Mouse (Mus musculus): ENCODE measurements around the gene Etv6. TPM values are rescaled to one million over a fixed set of nuclear protein-coding genes. Genes with fewer than 3 reads are reported as not detected.

Gene Etv6
- total RNA-seq, 1 experiment from 2014 or later = 45.6 TPM

DNA sequence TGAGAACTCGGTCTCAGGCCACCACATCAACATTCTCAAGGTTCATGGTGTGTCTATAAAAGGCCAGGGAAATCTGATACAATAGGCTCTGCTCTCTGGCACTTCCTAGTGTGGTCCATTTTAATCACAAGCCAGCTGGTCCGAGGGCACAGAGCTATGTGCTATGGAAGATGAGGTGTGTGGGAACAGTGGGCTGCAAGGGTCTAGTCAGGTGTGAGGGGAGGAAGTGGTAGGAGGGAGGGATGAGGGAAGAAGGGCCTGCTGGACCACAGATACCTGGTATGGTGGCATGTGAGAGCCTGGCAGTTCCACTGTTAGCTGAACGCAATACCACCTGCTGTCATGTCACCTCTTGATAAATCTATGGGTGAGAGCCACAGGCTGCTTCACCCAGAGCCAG, 4.8 kb downstream of the Etv6 start:
- ATAC-seq (replicated peaks; ENCODE audit: insufficient number of reproducible peaks, low FRiP score, low TSS enrichment, poor library complexity, severe bottlenecking) = no peak

DNA sequence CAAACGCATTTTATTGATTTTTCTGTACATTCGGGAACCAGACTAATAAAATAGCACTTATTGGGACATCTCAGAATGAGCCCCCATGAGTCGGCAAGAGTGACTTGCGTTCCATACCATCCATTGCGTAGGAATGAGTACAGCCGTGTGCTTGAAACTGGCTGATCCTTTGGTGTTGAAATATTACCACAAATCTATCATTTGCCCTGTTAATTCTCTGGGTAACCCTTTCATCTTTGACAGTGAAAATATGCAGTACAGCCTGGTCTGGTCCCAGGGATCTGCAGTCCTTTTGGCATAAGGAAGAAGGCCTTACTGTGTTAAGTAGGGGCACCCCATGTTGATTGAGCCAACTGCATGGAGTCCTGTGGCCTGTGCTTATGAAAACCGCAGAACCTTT, 5.8 kb downstream of the Etv6 start:
- ATAC-seq (replicated peaks; ENCODE audit: insufficient number of reproducible peaks, low FRiP score, low TSS enrichment, poor library complexity, severe bottlenecking) = no peak

DNA sequence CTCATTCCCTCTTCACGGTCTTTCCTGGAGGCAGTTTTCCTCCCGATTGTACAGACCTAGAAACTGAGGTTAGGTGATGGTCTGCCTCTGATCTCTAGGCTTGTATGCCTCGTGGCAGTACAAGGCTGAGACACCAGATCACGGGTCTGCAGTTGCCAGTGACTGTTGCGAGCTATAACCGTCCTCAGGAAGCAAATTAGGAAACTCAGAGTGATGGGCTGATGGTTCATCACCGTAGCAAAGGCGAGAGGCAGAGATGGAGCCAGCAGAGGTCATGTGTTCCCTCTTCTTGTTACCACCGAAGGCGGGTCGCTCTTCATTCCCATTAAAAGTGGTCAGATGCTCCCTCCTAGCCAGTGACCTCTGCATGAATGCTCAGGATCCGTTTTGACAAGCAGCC, 6.4 kb downstream of the Etv6 start:
- ATAC-seq (replicated peaks; ENCODE audit: insufficient number of reproducible peaks, low FRiP score, low TSS enrichment, poor library complexity, severe bottlenecking) = no peak

DNA sequence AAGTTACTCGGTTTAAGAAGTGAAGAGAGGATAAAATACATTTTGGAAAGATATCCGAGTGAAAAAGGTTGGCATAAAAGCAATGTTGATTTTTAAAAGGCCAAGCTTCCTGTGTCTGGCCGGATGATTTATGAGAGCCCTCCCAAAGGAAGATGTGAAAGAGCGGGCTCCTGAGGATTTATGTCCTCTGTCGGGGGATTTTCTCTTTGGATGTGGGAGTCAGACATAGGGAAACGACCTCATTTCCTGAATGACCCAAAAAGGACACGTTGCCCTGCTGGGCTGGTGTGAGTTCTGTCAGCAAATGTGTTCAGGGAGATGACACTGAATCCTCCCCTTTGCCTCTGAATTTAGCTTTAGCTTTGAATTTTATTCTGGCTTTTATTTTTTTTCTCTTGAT, 8.0 kb downstream of the Etv6 start:
- no peak for ATAC-seq (replicated peaks; ENCODE audit: insufficient number of reproducible peaks, low FRiP score, low TSS enrichment, poor library complexity, severe bottlenecking)

DNA sequence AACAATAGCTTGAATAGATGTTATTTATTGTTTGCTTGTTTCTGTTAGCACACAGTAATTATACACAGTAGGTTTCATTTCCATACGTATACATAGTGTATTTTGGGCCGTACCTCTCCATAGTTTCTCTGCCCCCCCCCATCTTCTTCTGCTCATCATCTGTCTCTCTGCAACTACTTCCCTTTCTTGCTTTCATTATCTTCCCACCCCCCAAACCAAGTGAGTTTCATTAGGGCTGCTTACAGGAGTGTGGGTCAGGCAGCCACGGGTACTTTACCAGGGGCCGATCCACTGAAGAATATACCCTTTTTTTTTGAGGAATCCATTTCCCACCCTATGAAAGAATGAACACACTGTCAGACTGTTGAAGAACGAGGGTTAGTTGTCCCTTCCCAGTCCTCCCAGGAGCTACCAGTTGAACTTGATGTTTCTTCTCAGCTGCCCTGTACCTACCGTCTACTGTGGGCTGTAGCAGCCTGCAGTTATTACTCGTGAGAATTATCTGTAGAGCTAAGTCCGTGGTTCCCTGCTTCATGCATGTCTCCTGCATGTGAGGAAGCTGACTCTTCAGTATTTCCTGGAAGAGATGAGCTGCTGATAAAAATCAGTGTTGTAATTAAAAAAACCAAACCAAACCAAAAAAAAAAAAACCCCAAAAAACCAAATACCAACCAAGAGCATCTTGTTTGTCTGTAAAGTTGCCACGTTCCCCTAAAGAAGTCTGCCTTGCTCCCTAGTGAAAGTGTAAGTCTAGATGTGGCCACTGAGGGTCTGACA, 9.8 kb downstream of the Etv6 start:
- 0 out of 2 replicates have a peak, but pooled peaks have one; percentile 1 for ATAC-seq (replicated peaks; ENCODE audit: insufficient number of reproducible peaks, low FRiP score, low TSS enrichment, poor library complexity, severe bottlenecking)

DNA sequence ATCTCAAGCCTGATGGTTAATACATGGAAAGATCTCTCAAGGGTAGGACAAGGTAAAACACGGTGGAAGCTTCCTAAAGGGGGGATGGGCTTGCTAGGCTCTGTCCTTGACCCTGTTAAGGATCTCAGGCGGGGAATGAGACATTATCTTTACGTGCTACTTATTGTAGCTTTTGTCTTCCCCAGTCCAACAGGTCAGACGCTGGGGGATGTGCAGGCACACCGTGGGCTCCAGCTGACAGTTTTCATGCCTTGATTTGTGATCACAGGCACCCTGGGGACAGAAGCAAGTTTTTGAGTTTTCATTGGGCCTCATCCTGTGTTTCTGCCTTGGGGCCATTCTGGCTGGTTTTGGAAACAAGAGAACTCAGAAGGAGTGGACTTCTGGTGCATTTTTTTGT, 10.6 kb downstream of the Etv6 start:
- ATAC-seq (replicated peaks; ENCODE audit: insufficient number of reproducible peaks, low FRiP score, low TSS enrichment, poor library complexity, severe bottlenecking) = no peak

DNA sequence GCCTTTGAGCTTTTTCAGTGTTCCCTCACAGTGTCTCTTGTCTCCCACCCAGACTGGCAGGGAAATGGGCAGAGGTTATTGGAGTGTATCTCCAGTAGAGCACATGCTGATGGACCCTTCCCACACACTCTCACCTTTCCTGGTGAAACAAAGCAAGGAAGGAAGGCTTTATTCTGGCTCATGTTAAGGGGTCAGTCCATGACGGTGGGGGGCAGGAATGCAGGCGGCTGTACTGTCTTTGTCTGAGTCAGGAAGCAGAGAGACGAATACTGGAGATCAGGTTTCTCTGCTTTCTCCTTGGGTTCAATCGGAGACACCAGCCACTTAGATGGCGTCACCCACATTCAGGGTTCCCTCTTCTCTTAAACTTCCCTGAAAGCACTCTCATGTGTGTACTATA, 11.7 kb downstream of the Etv6 start:
- ATAC-seq (replicated peaks; ENCODE audit: insufficient number of reproducible peaks, low FRiP score, low TSS enrichment, poor library complexity, severe bottlenecking) = no peak

DNA sequence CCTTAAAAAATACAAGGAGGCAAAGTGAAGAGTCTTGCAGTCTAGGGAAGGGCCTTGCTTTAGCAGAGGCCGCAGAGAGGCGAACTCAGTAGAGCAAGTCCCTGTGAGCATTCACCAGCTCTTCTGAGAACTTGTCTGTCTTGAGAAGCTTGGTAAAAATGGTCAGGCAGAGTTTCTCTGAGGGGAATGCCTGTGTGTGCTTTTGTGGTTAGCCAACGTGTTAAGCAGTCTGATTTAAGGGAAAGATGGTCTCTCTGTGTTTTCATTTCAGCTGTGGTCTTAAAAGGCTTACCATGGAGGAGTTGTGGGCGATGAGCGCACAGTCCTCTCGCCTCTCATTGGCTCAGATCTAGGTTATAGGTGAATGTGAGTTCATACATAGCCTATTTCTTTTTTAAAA, 12.5 kb downstream of the Etv6 start:
- ATAC-seq (replicated peaks; ENCODE audit: insufficient number of reproducible peaks, low FRiP score, low TSS enrichment, poor library complexity, severe bottlenecking) = no peak

DNA sequence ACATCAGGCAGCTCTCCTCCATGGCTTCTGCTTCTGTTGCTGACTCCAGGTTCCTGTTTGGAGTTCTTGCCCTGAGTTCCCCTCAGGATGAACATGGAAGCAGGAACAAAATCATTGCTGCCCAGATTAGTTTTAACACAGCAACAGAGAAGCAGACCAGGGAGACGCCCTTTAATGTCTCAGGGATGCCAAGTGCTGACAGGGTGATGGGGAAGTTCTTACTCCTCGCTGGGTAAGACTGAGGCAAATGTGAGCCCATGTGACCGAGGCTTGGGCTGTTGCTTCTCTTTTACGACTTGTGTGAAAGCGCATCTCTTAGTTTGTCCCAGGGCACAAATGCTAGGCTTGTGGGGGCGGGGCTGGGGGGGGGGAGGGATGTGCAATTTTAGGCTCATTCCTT, 13.5 kb downstream of the Etv6 start:
- peak; percentile 79 for ATAC-seq (replicated peaks; ENCODE audit: insufficient number of reproducible peaks, low FRiP score, low TSS enrichment, poor library complexity, severe bottlenecking)

DNA sequence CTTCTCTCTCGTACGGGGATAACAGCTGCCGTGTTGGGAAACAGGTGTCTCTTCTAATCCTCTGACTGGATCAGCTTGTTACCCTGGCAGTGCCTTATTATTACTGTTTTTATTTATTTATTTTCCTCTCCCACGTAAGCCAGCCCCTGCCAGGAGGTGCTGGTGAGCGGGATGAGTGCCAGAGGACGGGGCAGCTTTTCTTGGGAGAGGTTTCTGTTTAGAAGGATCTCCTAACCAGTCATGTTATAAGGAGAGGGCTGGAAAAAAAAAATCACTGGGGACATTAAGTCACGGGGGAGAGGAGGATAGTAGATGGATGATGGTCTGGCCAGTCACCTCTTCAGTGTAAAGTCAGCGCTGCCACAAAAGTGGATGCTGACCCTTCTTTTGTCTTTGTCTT, 15.0 kb downstream of the Etv6 start:
- no peak for ATAC-seq (replicated peaks; ENCODE audit: insufficient number of reproducible peaks, low FRiP score, low TSS enrichment, poor library complexity, severe bottlenecking)

DNA sequence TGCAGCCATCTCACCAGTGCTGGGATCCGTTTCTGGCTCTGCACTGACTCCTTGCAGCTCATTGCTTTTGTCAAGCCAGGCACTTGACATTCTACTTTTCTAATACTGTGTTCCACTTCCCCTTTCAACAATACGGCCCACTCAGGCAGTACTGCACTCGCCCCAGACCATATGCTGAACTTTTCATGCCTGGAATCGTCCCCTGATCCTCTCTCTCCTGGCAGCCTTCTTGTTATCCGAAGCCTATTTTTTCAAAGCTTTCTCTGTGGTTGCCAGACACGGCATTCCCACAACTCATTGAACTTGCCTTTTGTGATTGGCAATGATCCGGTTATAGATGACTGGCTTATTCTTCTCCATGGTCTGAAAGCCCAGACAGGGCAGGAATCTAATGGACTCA, 16.4 kb downstream of the Etv6 start:
- ATAC-seq (replicated peaks; ENCODE audit: insufficient number of reproducible peaks, low FRiP score, low TSS enrichment, poor library complexity, severe bottlenecking) = 0 out of 2 replicates have a peak, but pooled peaks have one; percentile 49

DNA sequence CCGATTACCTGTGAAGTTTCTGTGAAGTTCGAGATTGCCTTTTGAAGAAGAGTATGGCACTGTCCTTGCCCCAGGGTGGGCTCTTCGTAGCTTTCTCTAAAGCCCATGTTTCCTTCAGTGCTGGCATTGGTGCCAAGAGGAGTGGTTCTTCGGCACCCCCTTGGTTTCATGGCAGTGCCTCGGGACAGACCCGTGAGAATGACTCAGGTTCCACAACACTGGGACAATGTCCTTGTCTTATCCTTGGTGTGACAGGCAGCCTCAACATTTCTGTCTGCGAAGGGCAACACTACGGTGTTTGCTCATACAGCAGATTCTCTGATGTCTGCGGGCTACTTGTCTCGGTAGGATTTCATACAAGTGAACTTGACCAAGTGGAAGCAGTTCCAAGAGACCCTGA, 17.6 kb downstream of the Etv6 start:
- no peak for ATAC-seq (replicated peaks; ENCODE audit: insufficient number of reproducible peaks, low FRiP score, low TSS enrichment, poor library complexity, severe bottlenecking)

DNA sequence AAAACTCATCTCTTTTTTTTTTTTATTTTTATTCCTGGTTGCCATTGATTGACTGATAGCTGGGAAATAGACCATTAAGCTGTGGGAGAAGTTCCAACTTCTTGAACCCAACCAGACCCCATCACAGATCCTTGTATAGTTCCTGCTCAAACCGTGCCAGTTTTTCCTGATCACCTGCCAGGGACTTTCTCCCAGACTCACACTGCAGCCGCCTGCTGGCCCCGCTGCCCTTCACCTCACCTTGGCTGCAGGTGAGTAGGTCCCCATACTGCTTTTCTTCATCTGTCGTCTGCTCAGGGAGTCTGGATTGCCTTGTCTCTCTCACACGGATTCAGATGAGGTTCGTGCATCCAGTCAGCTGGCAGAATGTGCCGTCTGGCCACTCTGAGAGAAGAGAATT, 18.1 kb downstream of the Etv6 start:
- no peak for ATAC-seq (replicated peaks; ENCODE audit: insufficient number of reproducible peaks, low FRiP score, low TSS enrichment, poor library complexity, severe bottlenecking)

DNA sequence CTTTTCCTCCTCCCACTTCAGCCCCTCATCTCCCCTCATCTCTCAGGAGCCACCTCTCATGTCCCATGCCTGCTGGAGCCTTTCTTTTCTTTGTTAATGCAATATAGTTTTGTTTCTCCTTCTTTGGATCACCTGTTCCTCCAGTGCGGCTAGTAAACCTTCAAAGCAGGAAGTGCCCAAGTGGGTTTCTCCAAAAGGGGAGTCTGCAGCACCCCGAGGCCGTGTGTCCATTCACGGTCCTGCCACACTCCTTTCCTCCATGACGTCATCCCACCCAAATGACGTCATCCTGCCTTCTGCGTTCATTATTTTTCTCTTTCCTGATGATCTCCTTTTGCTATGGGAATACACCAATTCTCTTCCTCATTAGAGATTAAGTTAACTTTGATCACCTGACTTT, 20.1 kb downstream of the Etv6 start:
- ATAC-seq (replicated peaks; ENCODE audit: insufficient number of reproducible peaks, low FRiP score, low TSS enrichment, poor library complexity, severe bottlenecking) = no peak

DNA sequence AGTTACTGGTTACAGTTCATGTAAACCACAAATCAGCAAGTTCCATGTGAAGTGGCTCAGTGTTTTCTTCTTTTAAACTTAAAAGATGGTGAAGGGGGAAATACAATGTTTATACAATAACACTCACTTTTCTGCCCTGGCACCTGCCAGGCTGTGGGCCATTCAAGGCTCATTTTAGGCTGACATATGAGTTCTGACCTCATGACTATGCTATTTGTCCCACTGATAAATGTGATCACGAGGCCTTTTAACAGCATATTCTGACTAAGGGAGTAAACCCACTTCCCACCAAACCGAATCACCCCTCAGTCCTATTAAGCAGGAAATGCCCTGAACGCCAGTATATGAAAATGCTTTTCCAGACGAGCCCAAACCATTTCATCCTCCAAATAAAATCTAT, 23.0 kb downstream of the Etv6 start:
- no peak for ATAC-seq (replicated peaks; ENCODE audit: insufficient number of reproducible peaks, low FRiP score, low TSS enrichment, poor library complexity, severe bottlenecking)

DNA sequence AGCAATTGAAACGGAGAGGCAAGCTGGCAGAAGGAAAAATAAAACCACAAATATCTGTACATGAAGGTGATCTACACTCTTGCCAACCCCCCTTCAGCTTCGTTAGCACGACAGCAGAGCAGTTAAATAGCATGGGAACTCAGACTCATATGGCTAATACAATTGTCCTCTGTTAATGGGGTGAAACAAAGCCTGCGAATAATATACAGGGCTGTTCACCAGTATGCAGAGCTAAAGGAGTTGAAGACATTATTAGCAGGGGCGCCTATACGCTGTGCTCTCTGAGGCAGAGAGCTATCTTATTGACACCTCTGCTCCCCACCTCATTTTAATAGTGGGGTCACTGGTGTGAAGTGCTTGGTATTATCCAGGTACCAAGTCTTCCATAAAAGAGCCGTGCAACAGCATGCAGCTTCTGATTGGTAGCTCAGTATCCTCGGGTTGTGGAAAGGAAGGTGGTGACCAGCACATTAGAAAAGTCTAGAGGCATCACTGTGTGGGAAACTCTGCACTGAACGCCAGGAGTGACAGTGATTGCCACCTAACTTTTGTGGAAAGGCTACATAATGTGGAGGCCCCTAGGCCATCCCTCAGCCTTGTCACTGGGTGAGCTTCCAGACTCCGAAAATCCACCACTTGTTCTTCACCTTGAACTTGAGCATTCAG, 23.5 kb downstream of the Etv6 start:
- no peak for ATAC-seq (replicated peaks; ENCODE audit: insufficient number of reproducible peaks, low FRiP score, low TSS enrichment, poor library complexity, severe bottlenecking)

DNA sequence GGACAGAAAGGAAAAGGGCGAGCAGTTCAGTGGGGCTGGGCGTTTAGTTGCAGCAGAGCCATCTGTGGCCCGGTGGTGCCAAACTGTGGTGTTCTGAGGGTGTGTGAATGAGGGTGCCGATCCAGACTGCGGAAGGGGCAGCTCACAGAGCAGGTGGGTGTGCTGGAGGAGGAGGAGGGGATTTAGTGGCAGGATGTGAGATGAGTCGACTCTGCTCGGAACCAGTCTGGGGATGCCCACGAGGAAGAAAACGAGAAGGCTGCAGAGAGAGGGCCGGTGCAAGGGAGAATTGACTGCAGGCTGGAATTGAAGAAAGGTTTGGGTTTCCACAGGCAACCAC, 24.0 kb downstream of the Etv6 start:
- ATAC-seq (replicated peaks; ENCODE audit: insufficient number of reproducible peaks, low FRiP score, low TSS enrichment, poor library complexity, severe bottlenecking) = no peak

DNA sequence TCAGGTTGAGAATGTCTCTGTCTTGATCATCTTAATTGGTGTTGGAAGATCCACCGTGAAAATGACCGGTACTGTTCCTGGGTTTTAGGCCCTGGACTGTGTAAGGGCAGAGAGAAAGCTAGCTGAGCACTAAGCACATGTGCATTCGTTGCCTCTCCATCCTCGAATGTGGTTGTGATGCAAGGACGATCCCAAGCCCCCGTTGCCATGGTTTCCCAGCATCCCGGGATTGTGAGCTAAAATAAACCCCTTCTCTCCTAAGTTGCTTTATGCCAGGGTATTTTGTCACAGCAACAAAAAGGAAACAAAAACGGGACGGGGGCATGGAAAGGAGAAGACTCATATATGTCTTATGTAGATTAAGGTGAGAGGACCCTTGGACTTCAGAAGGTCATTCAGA, 24.5 kb downstream of the Etv6 start:
- no peak for ATAC-seq (replicated peaks; ENCODE audit: insufficient number of reproducible peaks, low FRiP score, low TSS enrichment, poor library complexity, severe bottlenecking)

DNA sequence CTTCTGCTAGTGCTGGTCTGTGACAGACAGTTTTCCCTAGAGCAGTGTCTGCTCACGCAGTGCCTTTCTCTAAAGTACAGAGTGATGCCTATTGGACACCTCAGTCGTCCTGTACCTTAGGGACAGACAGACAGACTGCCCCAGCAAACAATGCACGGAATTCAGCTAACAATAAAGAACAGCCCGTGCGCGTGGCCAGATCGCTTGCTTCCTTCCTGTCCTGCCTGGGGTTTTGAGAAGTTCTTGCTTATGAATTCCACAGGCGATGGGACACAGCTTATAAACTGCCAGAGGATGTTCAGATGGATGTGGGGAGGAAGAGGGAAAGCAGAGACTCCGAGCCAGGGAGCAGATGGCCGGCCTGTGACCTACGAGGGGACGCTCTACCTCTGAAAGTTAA, 25.3 kb downstream of the Etv6 start:
- no peak for ATAC-seq (replicated peaks; ENCODE audit: insufficient number of reproducible peaks, low FRiP score, low TSS enrichment, poor library complexity, severe bottlenecking)

DNA sequence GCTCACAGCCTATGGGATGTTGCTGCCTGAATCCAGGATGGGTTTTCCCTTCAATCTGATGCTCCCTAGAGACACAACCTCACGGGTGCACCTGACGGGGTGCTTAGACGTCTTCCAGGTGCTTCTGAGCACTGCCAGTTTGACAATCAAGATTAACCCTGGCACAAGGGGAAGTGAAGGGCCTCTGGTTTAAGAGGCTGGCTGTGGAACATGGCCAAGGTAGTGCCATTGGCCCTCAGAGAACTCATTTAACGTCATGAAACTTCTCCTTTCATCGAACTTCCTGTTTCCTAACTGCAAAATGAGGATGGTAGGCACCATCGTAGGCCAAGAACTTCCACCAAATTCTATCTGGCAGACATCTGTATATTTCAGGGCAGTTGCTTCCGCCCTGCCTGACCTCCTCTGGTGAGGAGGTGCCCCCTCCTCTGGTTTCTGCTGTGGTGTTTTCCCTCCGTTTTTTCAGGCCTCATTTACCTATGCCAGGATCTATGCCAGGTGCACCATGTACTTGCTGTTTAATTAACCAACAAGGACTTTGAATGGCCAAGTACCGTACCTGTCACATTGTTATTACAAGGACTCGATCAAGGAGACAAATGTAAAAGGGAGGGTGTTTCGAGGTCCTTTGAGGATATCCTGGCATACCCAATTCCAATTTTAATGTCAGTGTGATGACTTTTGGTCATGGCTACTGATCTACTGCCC, 29.7 kb downstream of the Etv6 start:
- peak; percentile 77 for ATAC-seq (replicated peaks; ENCODE audit: insufficient number of reproducible peaks, low FRiP score, low TSS enrichment, poor library complexity, severe bottlenecking)
